Mouse (Mus musculus) small intestine, adult 2 months (tissue): ENCODE results near the gene B230217C12Rik.

ENCODE experiments used
- CTCF ChIP-seq: fragments of 200-500 bp; IDR thresholded peaks from 2 replicates; pipeline ENCODE4 v1.5.1; 2012; ENCODE audit warnings: low read depth, mild to moderate bottlenecking, control low read depth, inconsistent platforms, low read length, moderate library complexity, mixed read lengths; ENCODE audit not compliant: insufficient replicate concordance, insufficient read length; ENCODE audit errors: extremely low read depth
- POLR2A ChIP-seq: fragments of 200-500 bp; IDR thresholded peaks from 2 replicates; pipeline ENCODE4 v1.6.1; 2012; ENCODE audit warnings: low read depth, mild to moderate bottlenecking, control low read depth, inconsistent platforms, low read length, moderate library complexity

GRCm38 (mm10) chr11:97802194-97802470 lies 38.4 kb upstream of the B230217C12Rik start:
- TF ChIP-seq CTCF (no peak), POLR2A (no peak)
